Mouse (Mus musculus) midbrain, embryonic 10.5 days (tissue): ENCODE measurements at regions not wholly inside any gene's neighbourhood (a gene's known extent, or its start where the extent isn't known, plus 50 kb on each side); places are given as distances from the start of the nearest gene placed in this dataset.
"Not testable (repeated sequence)": the region's sequence is repeated elsewhere in the genome, so short reads cannot be mapped to it uniquely, and the experiment has no call there.

Source experiments
- DNase-seq: peaks from one replicate; pipeline ENCODE4 v3.0.0-alpha.2; 2017; ENCODE audit warnings: low spot score
- H3K27ac ChIP-seq: fragments of 300-500 bp; sonication (generic); replicated peaks from 2 replicates; pipeline ENCODE4 v1.5.1; 2016; ENCODE audit warnings: mild to moderate bottlenecking
- H3K27me3 ChIP-seq: fragments of 300-500 bp; sonication (generic); 2 replicates; pipeline ENCODE4 v1.6.1; 2016; ENCODE audit warnings: low read depth, mild to moderate bottlenecking; ENCODE audit not compliant: poor library complexity, severe bottlenecking
- H3K36me3 ChIP-seq: fragments of 300-500 bp; sonication (generic); 2 replicates; pipeline ENCODE4 v1.6.1; 2016; ENCODE audit warnings: mild to moderate bottlenecking, moderate library complexity
- H3K4me1 ChIP-seq: fragments of 300-500 bp; sonication (generic); 2 replicates; pipeline ENCODE4 v1.6.1; 2016
- H3K4me3 ChIP-seq: fragments of 300-500 bp; sonication (generic); 2 replicates; pipeline ENCODE4 v1.5.1; 2016; ENCODE audit warnings: mild to moderate bottlenecking, moderate library complexity
- H3K9me3 ChIP-seq: fragments of 300-500 bp; sonication (generic); replicated peaks from 2 replicates; pipeline ENCODE4 v1.6.1; 2016; ENCODE audit warnings: mild to moderate bottlenecking
- WGBS: fragments of 180-500 bp; shearing (Covaris S2); methylation state at CpG from one replicate; pipeline ENCODE4 v1.1.7; 2016; 5-methylcytosine and 5-hydroxymethylcytosine counted together

DNA sequence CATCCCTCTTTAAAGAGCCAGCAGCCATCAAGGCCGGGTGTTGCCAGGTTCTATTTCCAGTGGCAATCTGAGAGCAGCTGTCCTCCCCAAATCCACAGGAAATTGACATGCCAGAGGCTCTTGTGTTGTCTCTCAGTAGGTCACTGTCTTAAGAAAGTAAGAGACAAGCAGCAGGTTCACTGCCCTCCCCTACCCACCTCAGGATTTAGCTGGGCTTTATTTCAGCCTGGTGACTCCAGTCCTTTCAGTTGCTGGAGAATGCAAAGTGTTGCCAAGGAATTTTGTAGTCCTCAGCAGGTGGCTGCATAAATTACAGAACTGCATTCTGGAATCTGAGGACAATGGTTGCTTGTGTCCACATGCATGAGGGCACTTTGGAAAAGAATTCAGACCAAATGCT lies 278.3 kb upstream of the Tbl1xr1 start:
- H3K27me3 ChIP-seq, result no peaks in the 10 kb centered on the region
- H3K4me3 ChIP-seq, result no peak overlapping the region
- H3K9me3 ChIP-seq, result no peaks in the 10 kb centered on the region
- no peaks in the 10 kb centered on the region for H3K36me3 ChIP-seq
- DNase-seq, result peak; percentile 59
- peak overlapping the region; percentile 72 for H3K27ac ChIP-seq
- WGBS, result 6% methylated on average over 1 of the region's 1 CpGs
- H3K4me1 ChIP-seq, result peaks cover 13% of the 10 kb centered on the region

GRCm38 (mm10) chr3:21803886-21804285 lies 272.6 kb upstream of the Tbl1xr1 start:
- DNase-seq, H3K4me3 ChIP-seq, H3K36me3 ChIP-seq, H3K4me1 ChIP-seq, H3K9me3 ChIP-seq, H3K27me3 ChIP-seq, H3K27ac ChIP-seq: not testable (repeated sequence)
- WGBS, result 84% methylated on average over 2 of the region's 2 CpGs

- H3K27me3 ChIP-seq, result no peaks in the 10 kb centered on the region
- WGBS, result 90% methylated on average over 2 of the region's 2 CpGs
- no peak for DNase-seq
- H3K4me3 ChIP-seq, result no peak overlapping the region
- H3K36me3 ChIP-seq, result no peaks in the 10 kb centered on the region
- peaks cover 24% of the 10 kb centered on the region for H3K4me1 ChIP-seq
- no peaks in the 10 kb centered on the region for H3K9me3 ChIP-seq
- no peak overlapping the region for H3K27ac ChIP-seq
These were observed 269.8 kb upstream of the Tbl1xr1 start for GRCm38 (mm10) chr3:21806494-21807157.

DNA sequence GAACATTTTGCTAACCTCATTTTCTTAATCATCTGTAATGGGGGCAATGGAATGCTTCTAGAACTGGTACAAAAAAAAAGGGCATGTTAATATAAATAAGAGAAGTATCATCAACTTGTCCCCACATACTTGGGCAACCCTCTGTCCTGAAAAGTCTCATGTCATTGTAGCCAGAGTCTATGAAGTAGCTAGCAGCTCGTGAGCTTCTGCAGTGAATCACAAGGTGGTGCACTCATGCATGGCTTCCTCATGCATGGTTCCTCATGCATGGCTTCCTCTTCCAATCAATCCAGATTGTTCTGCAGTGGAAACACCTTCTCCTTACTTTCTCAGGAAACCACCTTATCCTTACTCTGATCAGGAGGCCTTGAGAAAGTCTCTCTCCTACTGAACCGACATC lies 267.9 kb upstream of the Tbl1xr1 start:
- DNase-seq, result no peak
- H3K27me3 ChIP-seq, result no peaks in the 10 kb centered on the region
- WGBS, result 48% methylated on average over 2 of the region's 2 CpGs
- H3K27ac ChIP-seq, result no peak overlapping the region
- peaks cover 24% of the 10 kb centered on the region for H3K4me1 ChIP-seq
- no peaks in the 10 kb centered on the region for H3K36me3 ChIP-seq
- no peak overlapping the region for H3K4me3 ChIP-seq
- no peaks in the 10 kb centered on the region for H3K9me3 ChIP-seq

DNA sequence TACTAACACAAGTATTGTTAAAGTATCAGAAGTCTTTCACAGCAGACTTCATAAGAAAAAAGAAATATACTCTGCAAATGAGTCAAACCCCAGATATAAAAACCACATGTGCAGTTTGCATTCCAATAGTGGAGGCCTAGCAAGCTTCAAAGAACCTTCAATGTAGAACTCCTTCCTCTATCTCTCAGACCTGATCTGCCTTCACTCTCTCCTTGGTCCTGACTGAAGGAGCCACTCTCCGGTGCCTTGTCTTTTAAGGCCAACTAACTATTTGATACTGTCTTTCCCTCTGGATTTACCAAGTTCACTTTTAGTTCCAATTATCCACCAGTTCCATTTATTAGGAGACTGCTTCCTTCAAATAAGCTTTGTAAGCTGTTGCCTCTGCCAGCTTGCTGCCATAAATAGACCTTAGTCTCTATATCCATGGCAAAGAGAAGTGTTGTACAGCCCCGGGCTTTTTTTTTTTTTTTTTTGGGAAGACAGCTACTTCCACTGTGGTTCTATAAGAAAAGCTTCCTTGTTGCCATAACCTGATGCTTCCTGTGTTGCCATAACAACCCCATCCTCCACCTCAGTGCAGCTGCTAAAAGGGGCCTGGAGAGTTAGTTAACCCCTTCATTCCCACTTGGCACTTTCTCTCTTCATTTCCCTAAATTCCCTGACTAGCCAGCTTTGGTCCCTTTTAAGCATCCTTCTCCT lies 266.5 kb upstream of the Tbl1xr1 start:
- H3K9me3 ChIP-seq, result no peaks in the 10 kb centered on the region
- H3K27ac ChIP-seq, result peak overlapping the region; percentile 61; the same call in 1 of the 2 replicates
- no peak overlapping the region for H3K4me3 ChIP-seq
- no peaks in the 10 kb centered on the region for H3K27me3 ChIP-seq
- no peaks in the 10 kb centered on the region for H3K36me3 ChIP-seq
- peaks cover 24% of the 10 kb centered on the region for H3K4me1 ChIP-seq
- 11% methylated on average over 2 of the region's 2 CpGs for WGBS
- peak; percentile 46 for DNase-seq

- H3K4me1 ChIP-seq, result peaks cover 28% of the 10 kb centered on the region
- H3K27ac ChIP-seq, result no peak overlapping the region
- 77% methylated on average over 1 of the region's 1 CpGs for WGBS
- no peaks in the 10 kb centered on the region for H3K36me3 ChIP-seq
- no peak for DNase-seq
- no peaks in the 10 kb centered on the region for H3K9me3 ChIP-seq
- no peaks in the 10 kb centered on the region for H3K27me3 ChIP-seq
- no peak overlapping the region for H3K4me3 ChIP-seq
These were observed 263.1 kb upstream of the Tbl1xr1 start for GRCm38 (mm10) chr3:21813401-21813800.

DNA sequence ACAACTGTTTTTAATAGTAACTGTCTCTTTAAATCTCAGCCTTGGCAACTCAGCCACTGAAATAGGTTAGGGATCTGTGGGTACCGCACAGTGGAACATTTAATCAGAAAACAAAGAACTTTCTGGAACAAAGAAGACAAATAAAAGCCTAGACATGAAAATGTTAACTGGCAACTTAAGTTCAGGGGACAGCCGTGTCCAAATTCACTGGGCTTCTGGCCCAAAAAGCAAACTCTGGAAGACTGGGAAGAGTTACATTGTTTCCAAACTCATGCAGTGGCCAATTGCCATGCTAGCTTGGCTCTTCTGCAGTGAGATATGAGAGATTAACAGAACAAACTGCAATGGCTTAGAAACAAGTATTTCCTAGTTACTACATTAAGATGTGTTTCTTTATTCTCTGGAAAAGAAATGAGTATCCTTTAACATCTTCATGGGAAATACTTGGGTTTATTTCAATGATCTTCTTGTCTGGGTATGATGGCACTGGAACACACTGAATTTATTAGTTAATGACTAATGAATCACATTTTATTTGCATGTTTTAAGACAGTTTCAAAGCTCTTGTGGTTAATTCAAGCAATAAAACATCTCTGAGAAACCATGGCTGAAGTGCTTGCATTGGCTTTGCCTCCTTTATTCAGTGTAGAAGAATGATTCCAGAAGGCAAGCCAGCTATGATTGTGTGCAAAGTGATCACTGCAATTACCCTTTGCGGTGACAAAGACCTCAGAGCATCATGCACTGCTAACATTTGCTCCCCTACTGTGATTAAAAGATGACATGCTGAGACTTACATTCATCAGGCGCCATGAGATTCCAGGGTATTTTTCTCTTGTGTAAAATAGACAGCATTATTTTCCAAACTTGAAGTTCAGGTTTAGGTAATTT lies 259.2 kb upstream of the Tbl1xr1 start:
- Histone ChIP-seq H3K9me3 (no peaks in the 10 kb centered on the region), H3K27ac (no peak overlapping the region), H3K27me3 (no peaks in the 10 kb centered on the region), H3K4me3 (no peak overlapping the region), H3K36me3 (no peaks in the 10 kb centered on the region), H3K4me1 (peaks cover 5% of the 10 kb centered on the region)
- WGBS, result 60% methylated on average over 4 of the region's 4 CpGs
- DNase-seq, result no peak

GRCm38 (mm10) chr3:21819030-21819429 lies 257.4 kb upstream of the Tbl1xr1 start:
- 73% methylated on average over 4 of the region's 4 CpGs for WGBS
- Histone ChIP-seq H3K27me3 (no peaks in the 10 kb centered on the region), H3K27ac (no peak overlapping the region), H3K4me1 (peaks cover 7% of the 10 kb centered on the region), H3K36me3 (no peaks in the 10 kb centered on the region), H3K4me3 (no peak overlapping the region), H3K9me3 (no peaks in the 10 kb centered on the region)
- no peak for DNase-seq

- no peaks in the 10 kb centered on the region for H3K36me3 ChIP-seq
- DNase-seq, result no peak
- no peak overlapping the region for H3K27ac ChIP-seq
- H3K9me3 ChIP-seq, result no peaks in the 10 kb centered on the region
- 90% methylated on average over 3 of the region's 3 CpGs for WGBS
- H3K27me3 ChIP-seq, result no peaks in the 10 kb centered on the region
- peaks cover 14% of the 10 kb centered on the region for H3K4me1 ChIP-seq
- no peak overlapping the region for H3K4me3 ChIP-seq
These were observed 256.3 kb upstream of the Tbl1xr1 start for GRCm38 (mm10) chr3:21820051-21820598.

DNA sequence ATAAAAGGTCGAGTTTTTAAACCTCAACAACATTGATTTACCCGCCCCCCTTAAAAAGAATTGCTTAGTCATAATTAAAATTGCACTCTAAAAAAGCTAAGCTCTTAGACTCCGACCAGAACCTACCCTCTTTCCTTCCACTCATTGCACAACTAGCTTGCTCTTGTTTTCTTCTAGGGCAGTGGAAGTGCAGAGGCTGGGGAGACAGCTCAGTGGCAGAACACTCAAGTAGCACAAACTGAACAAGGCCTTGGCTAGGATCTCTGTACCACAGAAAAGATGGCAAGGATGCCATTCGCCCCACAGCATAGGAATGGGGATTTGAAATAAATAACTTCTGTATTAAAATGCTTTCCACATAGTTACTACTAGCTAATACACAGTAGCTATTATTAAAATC lies 253.8 kb upstream of the Tbl1xr1 start:
- no peaks in the 10 kb centered on the region for H3K36me3 ChIP-seq
- H3K4me3 ChIP-seq, result no peak overlapping the region
- no peaks in the 10 kb centered on the region for H3K9me3 ChIP-seq
- DNase-seq, result no peak
- peaks cover 10% of the 10 kb centered on the region for H3K4me1 ChIP-seq
- WGBS, result 79% methylated on average over 4 of the region's 4 CpGs
- H3K27me3 ChIP-seq, result no peaks in the 10 kb centered on the region
- H3K27ac ChIP-seq, result no peak overlapping the region

GRCm38 (mm10) chr3:21823331-21823730 lies 253.1 kb upstream of the Tbl1xr1 start:
- Histone ChIP-seq H3K36me3 (no peaks in the 10 kb centered on the region), H3K27me3 (no peaks in the 10 kb centered on the region), H3K9me3 (no peaks in the 10 kb centered on the region), H3K4me3 (no peak overlapping the region), H3K27ac (no peak overlapping the region), H3K4me1 (peaks cover 10% of the 10 kb centered on the region)
- WGBS, result 85% methylated on average over 4 of the region's 4 CpGs
- DNase-seq, result no peak

- 49% methylated on average over 8 of the region's 8 CpGs for WGBS
- Histone ChIP-seq H3K4me1 (peaks cover 10% of the 10 kb centered on the region), H3K36me3 (no peaks in the 10 kb centered on the region), H3K27me3 (no peaks in the 10 kb centered on the region), H3K9me3 (no peaks in the 10 kb centered on the region), H3K4me3 (no peak overlapping the region), H3K27ac (peak overlapping the region; percentile 46)
- DNase-seq, result no peak
These were observed 252.2 kb upstream of the Tbl1xr1 start for GRCm38 (mm10) chr3:21824101-21824880.
